Mouse (Mus musculus) CD4-positive naive resting alpha-beta T cell, adult 76 days (primary cell): Measurements from ENCODE around the gene Krtap22-2. TPM values are rescaled to one million over a fixed set of nuclear protein-coding genes. Genes with fewer than 3 reads are reported as not detected.

Source experiments
- total RNA-seq: library from RNA; stranded (reverse); gene quantifications from one replicate; pipeline ENCODE4 v1.2.4, GENCODE M21; 2023

Krtap22-2 gene
- not detected for total RNA-seq

DNA sequence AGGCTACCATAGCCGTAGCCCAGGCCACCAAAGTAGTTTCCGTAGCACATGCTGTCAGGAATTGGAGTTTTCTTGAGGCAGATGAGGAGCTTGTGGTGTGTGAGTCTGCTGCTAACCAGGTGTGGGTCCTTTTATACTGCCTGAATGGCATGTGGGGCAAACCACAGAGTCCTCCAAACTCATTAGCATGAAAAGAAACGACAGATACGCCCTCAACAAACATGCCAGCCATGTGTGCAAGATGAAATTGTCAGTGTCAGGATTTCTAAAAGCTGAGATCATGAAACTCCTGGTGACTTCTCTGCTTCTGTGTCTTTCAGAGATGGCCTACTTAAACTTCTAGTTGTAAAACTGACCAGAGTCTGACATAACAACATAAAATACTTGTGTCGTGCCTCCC lies at the start of gene Krtap22-2:
Gene Krtap22-2 (minus strand): TSS at position 101 of the 400 bp plus-strand sequence.

DNA sequence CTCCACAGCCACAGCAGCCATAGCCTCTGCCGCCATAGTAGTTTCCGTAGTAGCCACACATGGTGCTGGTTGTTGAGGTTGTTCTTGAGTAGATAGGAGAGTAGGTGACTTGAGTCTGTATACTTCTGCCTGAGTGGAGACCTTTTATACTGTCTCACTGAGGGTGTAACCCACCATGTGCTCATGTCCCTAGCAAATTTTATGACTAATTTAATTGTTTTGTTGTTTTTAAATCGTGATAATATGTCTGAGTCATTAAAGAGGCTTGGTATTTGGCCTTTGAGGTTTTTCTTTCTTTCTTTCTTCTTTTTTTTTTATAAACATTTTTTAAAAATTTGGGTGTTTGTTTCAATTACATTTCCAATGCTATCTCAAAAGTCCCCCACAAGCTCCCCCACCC lies 37.2 kb upstream of the Krtap22-2 start, which contains the start of gene Krtap6-5:
Gene Krtap6-5 (minus strand): TSS at position 101 of the 400 bp plus-strand sequence.

DNA sequence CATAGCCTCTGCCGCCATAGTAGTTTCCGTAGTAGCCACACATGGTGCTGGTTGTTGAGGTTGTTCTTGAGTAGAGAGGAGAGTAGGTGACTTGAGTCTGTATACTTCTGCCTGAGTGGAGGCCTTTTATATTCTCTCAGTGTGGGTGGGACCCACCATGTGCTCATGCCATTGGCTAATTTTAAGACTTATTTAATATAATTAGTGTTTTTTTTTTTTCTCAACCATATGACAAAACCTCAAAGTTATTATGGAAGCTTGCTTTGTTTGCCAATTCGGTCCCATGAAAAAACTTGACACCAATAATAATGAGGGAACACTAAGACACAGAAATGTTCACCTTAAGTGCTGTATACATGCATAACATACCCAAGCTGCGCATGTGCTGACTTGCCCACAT lies 30.8 kb upstream of the Krtap22-2 start, which contains the start of gene Gm10228:
Gene Gm10228 (minus strand): TSS at position 101 of the 400 bp plus-strand sequence.

DNA sequence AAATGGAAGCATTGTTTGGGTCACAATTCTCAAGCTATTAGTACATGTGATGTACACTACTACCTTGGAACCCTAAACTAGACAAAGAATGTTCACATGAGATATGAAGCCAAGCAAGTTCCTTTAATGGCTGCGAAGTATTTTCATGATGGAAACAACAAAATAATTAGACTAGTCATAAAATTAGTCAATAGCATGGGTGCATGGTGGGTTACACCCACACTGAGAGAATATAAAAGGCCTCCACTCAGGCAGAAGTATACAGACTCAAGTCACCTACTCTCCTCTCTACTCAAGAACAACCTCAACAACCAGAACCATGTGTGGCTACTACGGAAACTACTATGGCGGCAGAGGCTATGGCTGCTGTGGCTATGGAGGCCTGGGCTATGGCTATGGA lies 20.8 kb upstream of the Krtap22-2 start, which contains the start of gene Krtap6-1:
Gene Krtap6-1 (plus strand): TSS at position 301 of the 400 bp plus-strand sequence.

DNA sequence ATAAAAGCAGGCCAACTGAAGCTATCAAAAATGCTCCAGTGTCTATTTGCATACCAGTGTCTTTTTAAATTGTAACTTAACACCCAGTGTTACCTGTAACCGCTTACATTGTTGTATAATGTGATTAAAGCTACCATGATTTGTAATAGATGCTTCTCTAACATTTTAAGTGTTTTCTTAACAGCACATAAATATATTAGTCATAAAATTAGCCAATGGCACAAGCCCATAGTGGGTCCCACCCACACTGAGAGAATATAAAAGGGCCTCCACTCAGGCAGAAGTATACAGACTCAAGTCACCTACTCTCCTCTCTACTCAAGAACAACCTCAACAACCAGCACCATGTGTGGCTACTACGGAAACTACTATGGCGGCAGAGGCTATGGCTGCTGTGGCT lies 4.4 kb upstream of the Krtap22-2 start, which contains the start of gene Gm10229:
Gene Gm10229 (plus strand): TSS at position 301 of the 400 bp plus-strand sequence.

DNA sequence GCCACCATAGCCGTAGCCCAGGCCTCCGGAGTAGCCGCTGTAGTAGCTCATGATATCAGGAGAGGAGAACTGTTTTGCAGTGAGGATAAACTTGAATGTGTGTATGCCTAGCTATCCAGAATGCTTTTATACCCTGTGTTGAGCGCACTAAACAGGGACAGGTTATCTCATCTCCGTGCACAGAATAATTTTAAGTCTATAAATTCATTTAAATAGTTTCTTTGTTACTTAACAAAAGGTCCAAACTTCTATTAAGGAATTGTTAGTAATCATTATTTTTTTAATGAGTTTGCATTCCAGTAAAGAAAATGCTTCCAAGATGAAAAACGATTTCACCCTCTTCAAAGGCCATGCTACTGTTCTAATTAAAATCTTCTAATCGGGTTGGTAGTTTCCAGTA lies 47.8 kb downstream of the Krtap22-2 start, which contains the start of gene Krtap16-3:
Gene Krtap16-3 (minus strand): TSS at position 101 of the 400 bp plus-strand sequence.

Other genes starting within 250 kb of the Krtap22-2 start
- gene 2310057N15Rik, start 236.6 kb downstream of the Krtap22-2 start, total RNA-seq, result not detected
- not detected for gene Gm5965, start 232.9 kb downstream of the Krtap22-2 start, total RNA-seq
- gene Gm20741, start 198.5 kb downstream of the Krtap22-2 start, total RNA-seq, result not detected
- not detected for gene Krtap15, start 190.5 kb downstream of the Krtap22-2 start, total RNA-seq
- gene Krtap14, start 184.6 kb downstream of the Krtap22-2 start, total RNA-seq, result not detected
- not detected for gene Krtap19-1, start 141.3 kb downstream of the Krtap22-2 start, total RNA-seq
- gene Krtap19-2, start 136.5 kb downstream of the Krtap22-2 start, total RNA-seq, result not detected
- not detected for gene Krtap19-3, start 132.7 kb downstream of the Krtap22-2 start, total RNA-seq
- gene Krtap19-4, start 125.7 kb downstream of the Krtap22-2 start, total RNA-seq, result not detected
- gene Krtap19-5, start 114.3 kb downstream of the Krtap22-2 start, total RNA-seq, result not detected
- gene Krtap19-9b, start 78.5 kb downstream of the Krtap22-2 start, total RNA-seq, result not detected
- not detected for gene Krtap16-3, start 47.9 kb downstream of the Krtap22-2 start, total RNA-seq
- gene Gm10229, start 4.5 kb upstream of the Krtap22-2 start, total RNA-seq, result not detected
- gene Krtap6-1, start 20.9 kb upstream of the Krtap22-2 start, total RNA-seq, result not detected
- gene Gm10228, start 30.7 kb upstream of the Krtap22-2 start, total RNA-seq, result not detected
- not detected for gene Krtap6-5, start 37.1 kb upstream of the Krtap22-2 start, total RNA-seq
- gene 1110025L11Rik, start 53.2 kb upstream of the Krtap22-2 start, total RNA-seq, result not detected
- not detected for gene Krtap6-3, start 73.3 kb upstream of the Krtap22-2 start, total RNA-seq
- not detected for gene Gm6358, start 130.1 kb upstream of the Krtap22-2 start, total RNA-seq
- gene Gm10061, start 140.3 kb upstream of the Krtap22-2 start, total RNA-seq, result not detected
- not detected for gene Gm9789, start 147.2 kb upstream of the Krtap22-2 start, total RNA-seq
- gene Gm7735, start 158.7 kb upstream of the Krtap22-2 start, total RNA-seq, result not detected
- not detected for gene 1110057P08Rik, start 164.0 kb upstream of the Krtap22-2 start, total RNA-seq
- gene Krtap20-2, start 195.1 kb upstream of the Krtap22-2 start, total RNA-seq, result not detected